Mouse (Mus musculus) activated CD4-positive, CD25-positive, alpha-beta regulatory T cell, adult 4 months (primary cell): Measurements from ENCODE around the gene Rasip1. TPM values are rescaled to one million over a fixed set of nuclear protein-coding genes. Genes with fewer than 3 reads are reported as not detected.

Experiments
- polyA plus RNA-seq, 2 experiments: library from polyadenylated mRNA; unstranded; fragments of 100-300 nt; shearing (Covaris generic); gene quantifications; one replicate each; pipeline ENCODE4 v1.2.1; 2017

The Rasip1 gene
- polyA plus RNA-seq, 2 experiments from 2014 or later = 0.50 TPM; not detected in 1

Other genes with a start within 250 kb of the Rasip1 start
- gene Snrnp70, start 231.7 kb upstream of the Rasip1 start, polyA plus RNA-seq = 100 to 1,000 TPM in 1 of 2 experiments, 10 to 100 TPM in 1; 68.1 to 108 TPM
- not detected for gene Kcna7, start 221.8 kb upstream of the Rasip1 start, polyA plus RNA-seq
- gene Ntf5, start 213.8 kb upstream of the Rasip1 start, polyA plus RNA-seq = not detected
- gene Lhb, start 206.7 kb upstream of the Rasip1 start, polyA plus RNA-seq = not detected
- 1 to 10 TPM; 9.3 to 9.8 TPM for gene Gys1, start 192.6 kb upstream of the Rasip1 start, polyA plus RNA-seq
- 10 to 100 TPM; 47.4 to 51.2 TPM for gene Ruvbl2, start 189.4 kb upstream of the Rasip1 start, polyA plus RNA-seq
- gene Ftl1, start 167.6 kb upstream of the Rasip1 start, polyA plus RNA-seq = 1,000 to 10,000 TPM; 1,527 to 1,850 TPM
- gene Bax, start 160.6 kb upstream of the Rasip1 start, polyA plus RNA-seq = 100 to 1,000 TPM in 1 of 2 experiments, 10 to 100 TPM in 1; 94.5 to 202 TPM
- under 1 TPM in 1 of 2 experiments, not detected in 1; 0.44 TPM for gene Tulp2, start 145.6 kb upstream of the Rasip1 start, polyA plus RNA-seq
- gene Gm45808, start 140.7 kb upstream of the Rasip1 start, polyA plus RNA-seq = not detected
- 1 to 10 TPM in 1 of 2 experiments, under 1 TPM in 1; 0.61 to 1.3 TPM for gene Dhdh, start 138.7 kb upstream of the Rasip1 start, polyA plus RNA-seq
- 100 to 1,000 TPM; 103 to 130 TPM for gene Nucb1, start 117.1 kb upstream of the Rasip1 start, polyA plus RNA-seq
- 10 to 100 TPM; 27.5 to 33.4 TPM for gene Ppp1r15a, start 101.2 kb upstream of the Rasip1 start, polyA plus RNA-seq
- under 1 TPM in 1 of 2 experiments, not detected in 1; 0.79 TPM for gene Plekha4, start 101.2 kb upstream of the Rasip1 start, polyA plus RNA-seq
- gene Hsd17b14, start 72.6 kb upstream of the Rasip1 start, polyA plus RNA-seq = not detected
- 10 to 100 TPM; 40.9 to 56.9 TPM for gene Bcat2, start 57.3 kb upstream of the Rasip1 start, polyA plus RNA-seq
- not detected for gene Fgf21, start 12.0 kb upstream of the Rasip1 start, polyA plus RNA-seq
- not detected for gene Fut1, start 10.2 kb upstream of the Rasip1 start, polyA plus RNA-seq
- gene Izumo1, start 5.7 kb upstream of the Rasip1 start, polyA plus RNA-seq = not detected
- not detected for gene Mamstr, start 12.5 kb downstream of the Rasip1 start, polyA plus RNA-seq
- not detected for gene Fut2, start 38.9 kb downstream of the Rasip1 start, polyA plus RNA-seq
- gene Ntn5, start 56.5 kb downstream of the Rasip1 start, polyA plus RNA-seq = not detected
- gene Sec1, start 66.9 kb downstream of the Rasip1 start, polyA plus RNA-seq = not detected
- under 1 TPM in 1 of 2 experiments, not detected in 1; 0.51 TPM for gene Car11, start 72.4 kb downstream of the Rasip1 start, polyA plus RNA-seq
- 1 to 10 TPM; 5.2 to 8.5 TPM for gene Dbp, start 77.6 kb downstream of the Rasip1 start, polyA plus RNA-seq
- 1,000 to 10,000 TPM; 2,566 to 2,766 TPM for gene Rpl18, start 88.0 kb downstream of the Rasip1 start, polyA plus RNA-seq
- gene Sphk2, start 90.5 kb downstream of the Rasip1 start, polyA plus RNA-seq = 10 to 100 TPM; 10.2 to 19.6 TPM
- gene Fam83e, start 93.7 kb downstream of the Rasip1 start, polyA plus RNA-seq = not detected
- not detected for gene Spaca4, start 98.3 kb downstream of the Rasip1 start, polyA plus RNA-seq
- gene Lmtk3, start 156.2 kb downstream of the Rasip1 start, polyA plus RNA-seq = not detected
- 1 to 10 TPM; 2.5 to 6.6 TPM for gene Sult2b1, start 157.2 kb downstream of the Rasip1 start, polyA plus RNA-seq
- 10 to 100 TPM; 13.0 to 14.4 TPM for gene Cyth2, start 187.1 kb downstream of the Rasip1 start, polyA plus RNA-seq
- gene Kcnj14, start 197.3 kb downstream of the Rasip1 start, polyA plus RNA-seq = not detected
- 10 to 100 TPM; 16.1 to 25.3 TPM for gene Grwd1, start 203.5 kb downstream of the Rasip1 start, polyA plus RNA-seq
- gene Kdelr1, start 245.3 kb downstream of the Rasip1 start, polyA plus RNA-seq = 10 to 100 TPM; 23.4 to 38.5 TPM